Mouse (Mus musculus) retina, adult 2 months (tissue): ENCODE measurements around the gene Chac1.

Experiments used
- DNase-seq: peaks from one replicate; pipeline ENCODE4 v3.0.0-alpha.2; 2012; ENCODE audit warnings: low read depth, low spot score

Gene Chac1

GRCm38 (mm10) chr2:119327942-119328526, 23.0 kb upstream of the Chac1 start:
- DNase-seq: no peak

- no peak for DNase-seq
Measured at GRCm38 (mm10) chr2:119328546-119328945, 22.5 kb upstream of the Chac1 start.

- DNase-seq: no peak
Measured at GRCm38 (mm10) chr2:119329123-119329817, 21.8 kb upstream of the Chac1 start.

- DNase-seq: no peak
Measured at GRCm38 (mm10) chr2:119330795-119331194, 20.2 kb upstream of the Chac1 start.

GRCm38 (mm10) chr2:119332177-119332661, 18.8 kb upstream of the Chac1 start:
- DNase-seq: no peak

- DNase-seq: no peak
Measured at GRCm38 (mm10) chr2:119334135-119334534, 16.9 kb upstream of the Chac1 start.

- no peak for DNase-seq
Measured at GRCm38 (mm10) chr2:119334964-119335525, 16.0 kb upstream of the Chac1 start.

- DNase-seq: no peak
Measured at GRCm38 (mm10) chr2:119335535-119335934, 15.5 kb upstream of the Chac1 start.

GRCm38 (mm10) chr2:119336002-119336401, 15.0 kb upstream of the Chac1 start:
- no peak for DNase-seq

- no peak for DNase-seq
Measured at GRCm38 (mm10) chr2:119336470-119336869, 14.6 kb upstream of the Chac1 start.

- DNase-seq: peak; percentile 48
Measured at GRCm38 (mm10) chr2:119337425-119338265, 13.4 kb upstream of the Chac1 start.

- DNase-seq: no peak
Measured at GRCm38 (mm10) chr2:119344537-119345138, 6.4 kb upstream of the Chac1 start.

- no peak for DNase-seq
Measured at GRCm38 (mm10) chr2:119353707-119354106, 2.7 kb downstream of the Chac1 start.

GRCm38 (mm10) chr2:119355089-119355488, 4.1 kb downstream of the Chac1 start:
- DNase-seq: no peak

- no peak for DNase-seq
Measured at GRCm38 (mm10) chr2:119355651-119356050, 4.6 kb downstream of the Chac1 start.

- no peak for DNase-seq
Measured at GRCm38 (mm10) chr2:119356310-119356709, 5.3 kb downstream of the Chac1 start.

- DNase-seq: no peak
Measured at GRCm38 (mm10) chr2:119356805-119357204, 5.8 kb downstream of the Chac1 start.

GRCm38 (mm10) chr2:119358249-119358648, 7.2 kb downstream of the Chac1 start:
- DNase-seq: no peak

GRCm38 (mm10) chr2:119359721-119360291, 8.8 kb downstream of the Chac1 start:
- DNase-seq: no peak

- DNase-seq: no peak
Measured at GRCm38 (mm10) chr2:119364969-119365368, 13.9 kb downstream of the Chac1 start.

GRCm38 (mm10) chr2:119367346-119367745, 16.3 kb downstream of the Chac1 start:
- no peak for DNase-seq
